Mouse (Mus musculus) T-helper 2 cell (primary cell): Measurements from ENCODE around the gene Cd27.
"Not testable (repeated sequence)": the region's sequence is repeated elsewhere in the genome, so short reads cannot be mapped to it uniquely, and the experiment has no call there.

Experiments
- in situ Hi-C: fragments of 300-600 bp; cut with MboI, MseI; formaldehyde crosslinking; loops from one replicate; pipeline ENCODE4 v1.15.1; 2025; ENCODE audit warnings: high pct_unique_total_duplicates

The Cd27 gene

GRCm38 (mm10) chr6:125236782-125237181 is at the start of gene Cd27:
TSS of gene Cd27 (minus strand) at chr6:125237010.
- in situ Hi-C loops = loop anchor here (10.0 kb wide), 1 partner anchor 332 kb away; no protein-coding TSS in a partner anchor

- in situ Hi-C loops = no loop called here
These were observed 49.1 kb upstream of the Cd27 start, which contains the start of gene Tuba3a for GRCm38 (mm10) chr6:125285890-125286289. TSS of gene Tuba3a (minus strand) at chr6:125286042.

GRCm38 (mm10) chr6:125284751-125285150 is 47.9 kb upstream of the Cd27 start:
- in situ Hi-C loops = no loop called here

- in situ Hi-C loops = no loop called here
These were observed 47.4 kb upstream of the Cd27 start for GRCm38 (mm10) chr6:125284250-125284649.

- in situ Hi-C loops = not testable (repeated sequence)
These were observed 45.9 kb upstream of the Cd27 start for GRCm38 (mm10) chr6:125282721-125283120.

- in situ Hi-C loops = loop anchor here (10.0 kb wide), 1 partner anchor 55 kb away; no protein-coding TSS in a partner anchor
These were observed 42.9 kb upstream of the Cd27 start for GRCm38 (mm10) chr6:125279729-125280128.

GRCm38 (mm10) chr6:125274841-125275563 is 38.2 kb upstream of the Cd27 start:
- in situ Hi-C loops = loop anchor here (10.0 kb wide), 1 partner anchor 50 kb away; no protein-coding TSS in a partner anchor

- in situ Hi-C loops = loop anchor here (10.0 kb wide), 1 partner anchor 48 kb away; no protein-coding TSS in a partner anchor
These were observed 35.5 kb upstream of the Cd27 start for GRCm38 (mm10) chr6:125272228-125272785.

GRCm38 (mm10) chr6:125271455-125272227 is 34.8 kb upstream of the Cd27 start:
- in situ Hi-C loops = loop anchor here (10.0 kb wide), 1 partner anchor 47 kb away; no protein-coding TSS in a partner anchor

GRCm38 (mm10) chr6:125268799-125269198 is 32.0 kb upstream of the Cd27 start:
- in situ Hi-C loops = no loop called here

GRCm38 (mm10) chr6:125267469-125267868 is 30.7 kb upstream of the Cd27 start:
- in situ Hi-C loops = no loop called here

- in situ Hi-C loops = not testable (repeated sequence)
These were observed 29.8 kb upstream of the Cd27 start for GRCm38 (mm10) chr6:125266600-125266999.

- in situ Hi-C loops = no loop called here
These were observed 29.3 kb upstream of the Cd27 start for GRCm38 (mm10) chr6:125266091-125266490.

- in situ Hi-C loops = no loop called here
These were observed 28.4 kb upstream of the Cd27 start for GRCm38 (mm10) chr6:125265239-125265638.

- in situ Hi-C loops = no loop called here
These were observed 27.4 kb upstream of the Cd27 start for GRCm38 (mm10) chr6:125264219-125264618.

GRCm38 (mm10) chr6:125260006-125260555 is 23.3 kb upstream of the Cd27 start:
- in situ Hi-C loops = no loop called here

- in situ Hi-C loops = no loop called here
These were observed 19.6 kb upstream of the Cd27 start for GRCm38 (mm10) chr6:125256222-125256966.

- in situ Hi-C loops = no loop called here
These were observed 18.8 kb upstream of the Cd27 start for GRCm38 (mm10) chr6:125255516-125256044.

GRCm38 (mm10) chr6:125253863-125254715 is 17.3 kb upstream of the Cd27 start:
- in situ Hi-C loops = no loop called here

- in situ Hi-C loops = no loop called here
These were observed 15.9 kb upstream of the Cd27 start for GRCm38 (mm10) chr6:125252711-125253110.
